Mouse (Mus musculus) right cerebral cortex, postnatal 10 days (tissue): Measurements from ENCODE around the gene Duxbl3.
"Not testable (repeated sequence)": the region's sequence is repeated elsewhere in the genome, so short reads cannot be mapped to it uniquely, and the experiment has no call there.

Experiments
- DNase-seq, 2 experiments: peaks; one replicate each; pipeline ENCODE4 v3.0.0; 2021; ENCODE audit warnings: low spot score in 2 of 2

Duxbl3 gene

DNA sequence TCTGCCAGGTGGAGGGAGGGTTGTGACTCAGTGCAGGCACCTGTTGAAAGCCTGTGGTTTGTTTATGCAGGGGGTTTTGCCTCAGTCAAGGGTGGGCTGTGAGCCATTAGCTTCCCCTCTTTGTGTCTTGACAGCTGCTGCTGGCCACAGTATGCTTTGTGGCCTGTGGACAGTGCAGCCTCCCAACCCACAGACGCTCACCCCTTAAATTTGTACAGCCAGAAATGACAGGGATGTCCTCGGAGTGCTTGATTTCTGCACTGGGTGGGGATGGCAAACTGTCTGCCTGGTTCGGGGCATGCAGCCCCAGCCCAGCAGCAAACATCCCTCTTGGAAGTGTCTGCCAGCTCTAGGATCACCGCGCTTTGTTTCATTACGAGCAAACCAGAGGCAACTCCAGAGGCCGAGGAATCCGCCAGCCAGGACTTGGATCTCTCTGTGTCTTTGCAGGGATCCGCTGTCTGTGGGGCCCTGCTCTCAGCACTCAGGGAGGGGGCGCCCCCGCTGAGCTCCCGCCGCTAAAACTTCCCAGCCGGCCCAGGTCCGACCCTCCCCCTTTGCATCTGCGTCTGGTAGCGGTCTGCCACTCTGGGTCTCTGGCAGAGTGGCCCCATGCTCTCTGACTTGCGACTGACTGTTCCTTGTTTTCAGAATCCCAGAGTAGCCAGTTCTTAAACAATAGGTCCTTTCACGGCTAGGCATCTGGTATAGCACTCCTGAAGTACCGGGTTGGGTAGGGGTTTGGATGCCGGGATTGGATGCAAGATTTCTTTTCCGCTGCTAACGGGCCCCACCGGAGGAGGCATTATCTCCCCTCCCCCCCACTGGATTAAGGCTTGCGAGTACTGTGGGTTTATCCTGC, at the start of gene Duxbl3:
Gene Duxbl3 (plus strand): TSS at position 207 of the 862 bp plus-strand sequence.
- not testable (repeated sequence) for DNase-seq

DNA sequence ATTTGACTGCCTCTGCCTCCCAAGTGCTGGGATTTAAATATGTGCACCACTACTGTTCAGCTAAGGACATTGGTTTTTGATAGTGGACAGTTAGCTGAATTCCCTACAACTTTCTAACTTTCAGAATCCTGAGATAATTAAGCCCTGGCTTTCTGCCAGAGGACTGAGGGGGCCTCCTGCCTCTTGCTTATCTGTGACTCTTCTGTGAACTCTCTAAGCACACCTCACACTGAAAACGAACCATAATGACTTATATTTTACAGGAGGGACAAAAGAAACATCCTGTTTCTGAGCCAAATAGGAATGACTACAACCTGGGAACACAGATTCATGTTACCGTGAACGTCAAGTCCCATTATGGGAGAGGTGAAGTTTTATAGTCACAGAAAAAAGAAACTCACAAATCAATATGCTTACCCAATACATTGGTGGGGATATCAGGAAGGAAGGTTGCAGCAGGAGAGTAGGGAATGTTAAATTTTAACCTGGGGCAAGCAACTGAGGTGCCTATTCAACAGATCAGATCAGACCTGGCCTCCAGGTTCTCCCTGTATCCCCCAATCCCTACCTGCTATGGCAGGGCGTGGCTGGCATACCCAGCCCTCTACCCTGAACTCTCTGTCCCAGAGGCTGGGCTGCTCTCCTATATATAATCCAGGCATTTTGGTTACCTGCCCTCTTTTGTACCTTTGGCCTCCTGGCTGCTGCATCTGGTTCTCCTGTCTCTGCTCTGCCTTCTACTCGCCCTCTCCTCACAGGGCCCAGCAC, 41.3 kb upstream of the Duxbl3 start:
- DNase-seq, result not testable (repeated sequence)

DNA sequence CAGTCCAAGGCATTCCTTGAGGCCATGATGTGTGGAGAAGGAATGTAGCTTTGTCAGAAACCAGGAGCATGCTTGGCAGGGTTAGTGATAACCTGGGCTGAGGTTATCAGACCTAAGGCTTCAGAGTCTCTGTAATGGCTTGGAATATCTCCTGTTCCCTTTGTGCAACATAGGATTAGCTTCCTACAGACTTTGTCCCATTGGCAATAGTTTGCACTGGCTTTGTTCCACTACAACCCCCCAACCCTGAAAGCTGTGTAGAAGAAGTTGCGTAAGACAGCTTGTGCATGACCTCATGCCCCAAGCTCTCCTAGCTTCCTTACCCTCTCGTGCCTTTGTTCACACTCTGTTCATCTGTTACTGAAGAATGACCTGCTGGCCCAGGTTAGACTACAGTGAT, 20.6 kb upstream of the Duxbl3 start:
- not testable (repeated sequence) for DNase-seq

DNA sequence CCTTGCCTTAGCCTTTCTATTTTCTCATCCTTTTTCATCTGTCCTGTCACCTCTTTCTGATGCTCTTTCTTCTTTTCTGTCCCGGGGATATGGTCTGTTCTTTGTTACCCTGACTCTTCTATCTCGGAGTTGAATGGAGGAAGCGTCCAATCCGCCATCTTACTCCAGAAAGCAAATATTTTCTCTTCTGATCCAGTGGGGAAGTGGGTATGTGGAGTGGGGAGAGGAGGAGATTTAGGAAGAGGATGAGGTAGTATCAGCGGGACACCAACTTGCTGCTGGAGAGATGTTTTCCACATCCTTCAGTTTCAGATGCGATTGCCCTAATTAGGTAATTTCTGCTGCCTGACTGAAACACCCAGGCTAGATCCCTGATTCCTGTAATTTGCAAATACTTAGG, 967 bp downstream of the Duxbl3 start:
- DNase-seq, result not testable (repeated sequence)

DNA sequence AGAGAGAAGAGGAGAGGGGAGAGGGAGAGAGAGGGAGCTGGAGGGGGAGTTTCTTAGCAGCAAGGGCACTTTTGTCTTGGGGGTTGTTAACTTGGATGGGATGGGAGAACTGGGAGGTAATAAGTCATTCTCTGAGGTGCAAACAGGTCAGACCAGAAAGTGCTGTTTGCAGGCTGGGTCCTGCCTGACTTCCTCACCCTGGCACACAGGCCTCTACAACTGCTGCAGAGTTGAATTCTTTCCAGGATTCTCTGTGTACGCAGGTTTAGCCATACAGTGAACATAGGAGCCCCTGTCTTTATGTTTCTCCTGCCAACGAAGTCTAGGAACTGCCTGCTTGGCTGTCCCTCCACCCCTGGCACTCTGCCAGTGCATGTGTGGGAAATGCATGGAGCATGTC, 29.0 kb downstream of the Duxbl3 start:
- DNase-seq, result not testable (repeated sequence)

DNA sequence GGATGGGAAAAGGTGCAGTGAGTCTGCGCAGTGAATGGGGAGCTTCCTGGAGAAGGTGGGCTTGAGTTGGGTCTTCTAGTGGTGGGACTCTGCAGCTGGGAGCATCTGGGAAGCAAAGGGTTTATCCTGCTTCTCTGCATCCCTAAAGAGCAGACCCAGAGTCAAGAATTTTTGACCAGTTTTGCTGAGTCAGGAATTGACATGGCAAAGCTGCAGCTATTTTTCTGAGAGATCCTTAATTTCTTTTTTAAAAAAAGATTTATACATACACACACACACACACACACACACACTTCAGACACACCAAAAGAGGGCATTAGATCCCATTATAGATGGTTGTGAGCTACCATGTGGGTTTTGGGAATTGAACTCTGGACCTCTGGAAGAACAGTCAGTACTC, 36.1 kb downstream of the Duxbl3 start:
- DNase-seq, result no peak

DNA sequence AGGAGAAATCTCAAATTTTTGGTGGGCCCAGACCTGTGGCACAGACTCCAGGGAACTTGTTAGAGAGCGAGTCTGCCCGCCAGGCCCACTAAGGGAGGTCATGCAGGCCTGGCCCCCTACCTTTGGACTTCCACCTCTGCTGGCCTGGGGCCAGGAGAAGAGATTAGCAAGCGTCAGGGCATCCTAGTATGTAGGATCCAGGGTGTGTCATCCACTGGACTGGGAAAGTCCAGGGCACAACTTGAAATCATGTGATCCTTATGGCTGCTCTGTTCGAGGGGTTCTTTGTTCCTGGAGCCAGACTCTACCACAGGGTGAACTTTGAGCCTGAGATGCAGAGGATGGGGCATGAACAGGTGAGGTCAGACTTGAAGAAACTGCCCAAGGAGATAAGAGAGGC, 39.3 kb downstream of the Duxbl3 start:
- no peak for DNase-seq

DNA sequence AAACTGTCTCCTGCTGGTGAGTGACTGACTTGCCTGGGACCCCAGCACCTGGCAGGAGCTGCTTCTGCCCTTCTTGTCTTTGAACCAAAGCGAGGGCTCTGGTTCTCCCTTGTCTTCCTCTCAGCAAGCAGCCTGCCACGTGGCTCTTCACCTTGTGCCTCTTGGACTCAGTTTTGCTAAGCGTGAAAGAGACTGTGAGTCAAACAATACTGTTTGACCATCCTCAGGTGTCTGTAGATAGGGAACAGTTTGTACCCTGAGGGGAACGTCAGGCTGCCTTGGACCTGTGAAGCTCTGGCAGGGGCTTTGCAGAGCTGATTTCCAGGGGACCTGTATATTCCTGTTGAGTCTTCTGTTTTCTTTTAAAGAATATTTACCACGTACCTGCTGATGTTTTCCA, 39.7 kb downstream of the Duxbl3 start:
- DNase-seq, result no peak

DNA sequence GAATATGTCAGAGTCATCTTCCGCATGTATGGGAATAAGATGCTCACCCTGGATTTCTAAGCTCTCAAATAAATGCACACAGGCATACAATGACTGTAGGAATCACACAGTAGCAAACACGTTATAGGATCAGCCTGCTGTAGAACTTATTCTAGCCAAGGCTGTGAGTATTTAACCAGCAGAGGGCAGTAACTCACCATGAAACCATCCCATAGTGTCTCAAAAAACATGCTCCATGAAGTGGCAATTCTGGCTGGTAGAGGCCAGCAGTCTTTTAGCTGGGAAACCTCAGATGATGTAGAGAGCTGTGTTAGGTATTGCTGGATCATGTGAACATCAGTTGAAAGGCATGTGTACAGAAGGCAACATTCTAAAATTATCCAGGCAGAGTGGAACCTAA, 45.3 kb downstream of the Duxbl3 start:
- DNase-seq, result peak; percentile 77 to 81

DNA sequence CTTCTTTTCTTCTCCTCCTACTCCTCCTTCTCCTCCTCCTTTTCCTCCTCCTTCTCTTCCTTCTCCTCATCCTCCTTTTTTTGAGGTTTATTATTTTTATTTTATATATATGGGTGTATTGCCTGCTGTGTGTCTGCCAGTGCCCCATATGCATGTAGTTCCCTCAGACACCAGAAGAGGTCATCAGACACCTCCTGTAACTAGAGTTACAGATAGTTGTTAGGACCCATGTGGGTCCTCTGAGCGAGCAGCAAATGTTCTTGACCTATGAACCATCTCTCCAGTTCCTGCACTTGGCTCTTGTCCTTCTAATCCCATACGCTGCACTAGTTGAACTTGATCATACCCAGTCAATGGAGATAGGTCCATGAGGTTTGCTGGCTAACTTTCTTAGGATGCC, 48.3 kb downstream of the Duxbl3 start:
- no peak for DNase-seq

DNA sequence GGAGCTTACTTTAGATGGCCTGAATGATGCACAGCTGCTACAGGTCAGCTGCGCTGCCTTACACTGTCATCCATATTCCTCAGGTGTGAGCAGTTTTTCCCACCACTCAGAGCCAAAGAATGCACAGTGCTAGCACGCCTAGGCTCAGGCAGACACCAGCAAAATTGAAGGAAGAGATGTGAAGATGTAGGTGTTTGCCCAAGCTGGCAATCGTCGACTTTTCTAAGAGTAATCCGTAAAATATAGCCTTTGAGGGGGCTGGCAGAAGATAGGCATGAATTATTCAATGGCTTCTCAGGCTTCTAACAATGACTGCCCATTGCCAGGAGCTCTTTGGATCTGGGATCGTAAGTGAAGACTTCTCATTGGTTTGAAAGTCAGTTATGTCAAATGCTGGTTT, 51.1 kb downstream of the Duxbl3 start:
- no peak for DNase-seq

DNA sequence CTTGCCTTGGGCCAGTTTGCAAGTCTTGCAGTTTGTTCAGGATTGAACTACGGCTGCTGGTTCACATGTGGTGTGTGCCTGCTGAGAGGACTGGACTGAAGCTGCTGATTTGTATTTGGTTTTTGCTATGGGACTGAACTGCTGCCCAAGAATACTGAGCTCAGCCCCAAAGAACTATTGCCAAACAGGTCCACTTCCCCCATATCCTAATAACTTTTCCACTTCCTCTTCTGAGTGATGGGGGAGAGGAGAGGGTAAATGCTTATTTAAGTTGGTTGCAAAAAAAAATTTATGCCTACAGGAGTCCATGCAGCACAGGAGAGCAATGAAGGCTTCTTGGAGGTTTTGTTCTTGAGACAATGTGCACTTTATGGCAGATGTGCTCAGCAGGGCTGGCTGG, 51.7 kb downstream of the Duxbl3 start:
- no peak for DNase-seq

DNA sequence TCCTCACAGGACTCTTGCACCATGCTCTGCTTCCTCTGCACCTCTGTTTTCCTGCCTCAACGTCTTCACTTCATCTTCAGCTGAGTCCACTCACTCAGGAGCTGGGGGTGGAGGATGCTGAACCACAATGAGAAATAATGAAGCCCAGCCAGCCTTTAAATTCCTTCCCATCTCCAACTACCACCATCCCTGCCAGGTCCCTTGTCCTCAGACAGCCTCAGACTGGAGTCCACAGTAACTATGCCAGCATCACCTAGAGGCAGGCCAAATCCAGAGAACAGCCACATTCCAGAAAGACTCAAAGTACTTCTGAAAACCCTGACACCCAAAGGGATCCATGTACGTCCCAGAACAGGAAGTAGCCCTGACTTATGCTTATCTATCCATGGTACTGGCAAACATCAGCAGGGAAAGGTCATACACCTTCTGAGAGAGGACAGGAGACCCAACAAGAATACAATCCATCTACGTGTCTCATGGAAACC, 58.5 kb downstream of the Duxbl3 start:
- DNase-seq, result peak in 1 of 2 experiments; percentile 35
